ENCODE assay signal across 13 mouse cellular contexts in genomic region chr5:41907749-41908148, GRCm38 (mm10).
"Had no signal": no experiment of that assay in that cellular context is flagged by ENCODE, and none has a peak within 500 bp of the region (broad histone marks: within the 10 kb centered on the region; RNA-seq: fewer than 3 reads in every experiment).

No protein-coding gene starts in this region.

- H3K36me3 ChIP-seq: kidney, embryonic 15.5 days; limb, embryonic 10.5 days; liver, embryonic 15.5 days; lung, embryonic 15.5 days; midbrain, embryonic 13.5 days; stomach, embryonic 15.5 days had no signal

- DNase-seq: kidney, adult 2 months; kidney, postnatal 14 days; lung, postnatal 36 days; right cerebral cortex, postnatal 14 days; thymus, adult 2 months; thymus, postnatal 25 days had no signal

- H3K4me1 ChIP-seq: kidney, embryonic 15.5 days; limb, embryonic 10.5 days; liver, embryonic 15.5 days; lung, embryonic 15.5 days; midbrain, embryonic 13.5 days; stomach, embryonic 15.5 days had no signal

- H3K9ac ChIP-seq: kidney, embryonic 15.5 days; liver, embryonic 15.5 days; lung, embryonic 15.5 days; midbrain, embryonic 13.5 days; stomach, embryonic 15.5 days had no signal

- ATAC-seq: midbrain, embryonic 13.5 days had no signal

- H3K9me3 ChIP-seq: kidney, embryonic 15.5 days; limb, embryonic 10.5 days; liver, embryonic 15.5 days; lung, embryonic 15.5 days; midbrain, embryonic 13.5 days; stomach, embryonic 15.5 days had no signal

- H3K27me3 ChIP-seq: kidney, embryonic 15.5 days; liver, embryonic 15.5 days; lung, embryonic 15.5 days; midbrain, embryonic 13.5 days; stomach, embryonic 15.5 days had no signal

- H3K27ac ChIP-seq: kidney, embryonic 15.5 days; left cerebral cortex, adult 2 months; limb, embryonic 10.5 days; liver, embryonic 15.5 days; lung, embryonic 15.5 days; midbrain, embryonic 13.5 days; stomach, embryonic 15.5 days had no signal

- H3K4me2 ChIP-seq: kidney, embryonic 15.5 days; liver, embryonic 15.5 days; lung, embryonic 15.5 days; midbrain, embryonic 13.5 days; stomach, embryonic 15.5 days had no signal

- H3K4me3 ChIP-seq: kidney, embryonic 15.5 days; left cerebral cortex, adult 2 months; limb, embryonic 10.5 days; liver, embryonic 15.5 days; lung, embryonic 15.5 days; midbrain, embryonic 13.5 days; stomach, embryonic 15.5 days had no signal
